Mouse (Mus musculus): Measurements from ENCODE around the gene Acads. TPM values are rescaled to one million over a fixed set of nuclear protein-coding genes. Genes with fewer than 3 reads are reported as not detected.
"Not testable (repeated sequence)": the region's sequence is repeated elsewhere in the genome, so short reads cannot be mapped to it uniquely, and the experiment has no call there.

Acads gene
- polyA plus RNA-seq, 1 experiment from 2014 or later: 58.6 TPM

GRCm38 (mm10) chr5:115125211-115125871 is 6.2 kb upstream of the Acads start:
- peak; percentile 86 for DNase-seq (ENCODE audit: low spot score)

- no peak for DNase-seq (ENCODE audit: low spot score)
These were observed 5.5 kb upstream of the Acads start for GRCm38 (mm10) chr5:115124690-115125089.

- DNase-seq (ENCODE audit: low spot score): no peak
These were observed 1.8 kb upstream of the Acads start for GRCm38 (mm10) chr5:115120978-115121377.

- no peak for DNase-seq (ENCODE audit: low spot score)
These were observed 1.7 kb downstream of the Acads start for GRCm38 (mm10) chr5:115117467-115117866.

GRCm38 (mm10) chr5:115116426-115116825 is 2.7 kb downstream of the Acads start:
- DNase-seq (ENCODE audit: low spot score): no peak

- DNase-seq (ENCODE audit: low spot score): no peak
These were observed 4.6 kb downstream of the Acads start for GRCm38 (mm10) chr5:115114501-115114900.

- no peak for DNase-seq (ENCODE audit: low spot score)
These were observed 5.9 kb downstream of the Acads start for GRCm38 (mm10) chr5:115113244-115113643.

- no peak for DNase-seq (ENCODE audit: low spot score)
These were observed 8.0 kb downstream of the Acads start for GRCm38 (mm10) chr5:115111156-115111555.

- DNase-seq (ENCODE audit: low spot score): not testable (repeated sequence)
These were observed 15.9 kb downstream of the Acads start for GRCm38 (mm10) chr5:115103253-115103652.

- DNase-seq (ENCODE audit: low spot score): no peak
These were observed 16.9 kb downstream of the Acads start for GRCm38 (mm10) chr5:115102231-115102630.

DNA sequence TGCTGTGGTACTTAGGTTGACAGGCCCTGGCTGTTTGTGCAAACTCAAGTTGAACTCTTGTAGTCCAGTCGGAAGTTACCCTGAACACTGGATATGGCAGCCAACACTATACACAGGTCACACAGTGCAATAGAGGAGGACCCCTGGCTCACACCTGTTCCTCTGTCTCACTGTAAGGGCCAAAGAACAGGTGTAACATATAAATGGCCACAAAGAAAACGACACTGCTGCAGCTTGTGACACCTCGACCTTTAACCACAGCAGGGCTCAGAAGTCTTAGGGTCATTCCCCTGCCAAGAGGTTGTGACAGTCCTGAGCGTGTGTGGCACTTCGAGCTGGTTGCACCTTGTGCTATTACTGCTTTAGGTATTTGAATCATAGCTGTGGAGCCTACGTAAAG is 18.7 kb downstream of the Acads start:
- no peak for DNase-seq (ENCODE audit: low spot score)

GRCm38 (mm10) chr5:115099991-115100390 is 19.2 kb downstream of the Acads start:
- no peak for DNase-seq (ENCODE audit: low spot score)

DNA sequence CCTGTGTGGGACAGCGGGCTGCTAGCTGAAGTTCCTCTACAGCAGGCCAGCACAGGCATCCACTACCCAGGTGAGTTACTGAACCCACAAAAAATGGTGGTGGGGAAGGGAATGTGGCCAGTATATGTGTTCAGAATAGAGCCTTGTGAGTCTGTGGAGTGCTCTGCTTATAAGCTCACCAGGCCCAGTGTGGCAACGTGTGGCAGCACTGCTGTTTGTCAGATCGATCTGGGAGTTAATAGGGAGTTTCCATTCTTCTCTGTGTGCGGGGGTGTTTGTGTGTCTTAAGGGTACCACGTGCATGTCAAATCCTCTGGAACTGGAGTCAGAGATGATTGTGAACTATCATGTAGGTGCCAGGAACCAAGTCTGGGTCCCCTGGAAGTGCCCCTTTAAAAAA is 19.6 kb downstream of the Acads start:
- DNase-seq (ENCODE audit: low spot score): no peak

DNA sequence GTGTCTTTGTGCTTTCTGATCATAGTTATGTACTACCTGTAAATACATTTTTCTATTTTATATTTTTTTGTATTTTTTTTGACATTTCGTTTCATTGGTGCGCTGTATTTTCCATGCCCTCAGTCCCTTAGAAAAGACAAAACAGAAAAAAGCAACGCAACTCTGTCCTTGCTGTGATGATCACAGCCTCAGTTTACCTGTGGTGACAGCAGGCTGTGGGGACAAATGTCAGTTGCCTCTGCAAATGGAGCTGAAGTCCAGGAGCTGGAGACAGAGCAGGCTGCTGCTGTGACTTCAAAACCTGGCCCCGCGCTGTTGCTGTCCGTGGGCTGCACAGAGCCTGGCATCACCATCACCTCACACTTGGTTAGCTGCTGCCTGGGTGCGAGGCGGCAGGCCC is 21.0 kb downstream of the Acads start, which contains the start of gene Gm10401:
Gene Gm10401 (minus strand): TSS at position 101 of the 400 bp plus-strand sequence.
- DNase-seq (ENCODE audit: low spot score): no peak

GRCm38 (mm10) chr5:115091776-115092175 is 27.4 kb downstream of the Acads start:
- no peak for DNase-seq (ENCODE audit: low spot score)

- DNase-seq (ENCODE audit: low spot score): no peak
These were observed 28.1 kb downstream of the Acads start for GRCm38 (mm10) chr5:115091015-115091414.

GRCm38 (mm10) chr5:115089592-115090268 is 29.4 kb downstream of the Acads start:
- DNase-seq (ENCODE audit: low spot score): no peak

DNA sequence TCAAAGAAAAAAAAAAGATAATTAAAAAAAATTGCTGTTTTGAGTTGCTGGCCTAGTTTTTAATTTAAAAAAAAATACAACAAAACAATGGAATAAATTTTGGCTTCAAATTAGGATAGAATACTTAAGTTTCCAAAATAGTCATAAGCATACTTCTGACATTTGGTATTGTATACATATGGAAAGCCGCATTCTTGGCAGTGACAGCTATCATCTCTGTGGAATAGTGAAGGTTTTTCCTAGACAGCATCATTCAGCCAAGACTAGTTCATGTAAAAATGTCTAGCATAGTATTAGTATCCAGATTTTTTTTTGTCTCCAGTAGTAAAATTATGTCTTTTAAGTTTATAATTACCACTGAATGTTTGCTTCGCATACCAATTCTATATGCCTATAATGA is 33.5 kb downstream of the Acads start:
- DNase-seq (ENCODE audit: low spot score): no peak

DNA sequence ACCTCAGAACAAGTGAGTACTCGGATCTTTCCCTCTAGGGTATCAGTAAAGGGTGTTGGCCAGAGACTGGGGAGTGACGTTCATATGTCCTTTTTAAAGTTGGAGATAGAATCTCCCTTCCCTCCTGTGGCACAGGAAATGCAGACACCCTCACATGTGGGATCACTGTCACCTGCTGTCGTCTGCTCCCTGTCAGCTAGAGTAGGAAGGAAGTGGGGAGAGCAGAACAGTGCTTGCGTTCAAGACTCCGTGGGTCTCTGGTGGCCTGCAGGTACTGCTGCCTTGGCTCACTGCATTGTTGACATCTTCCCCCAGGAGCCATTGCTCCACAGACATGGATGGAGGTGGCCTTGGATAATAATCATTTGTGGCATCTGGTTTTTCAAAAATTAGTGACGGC is 35.7 kb downstream of the Acads start:
- DNase-seq (ENCODE audit: low spot score): peak; percentile 62

GRCm38 (mm10) chr5:115081636-115082035 is 37.5 kb downstream of the Acads start:
- peak; percentile 73 for DNase-seq (ENCODE audit: low spot score)

DNA sequence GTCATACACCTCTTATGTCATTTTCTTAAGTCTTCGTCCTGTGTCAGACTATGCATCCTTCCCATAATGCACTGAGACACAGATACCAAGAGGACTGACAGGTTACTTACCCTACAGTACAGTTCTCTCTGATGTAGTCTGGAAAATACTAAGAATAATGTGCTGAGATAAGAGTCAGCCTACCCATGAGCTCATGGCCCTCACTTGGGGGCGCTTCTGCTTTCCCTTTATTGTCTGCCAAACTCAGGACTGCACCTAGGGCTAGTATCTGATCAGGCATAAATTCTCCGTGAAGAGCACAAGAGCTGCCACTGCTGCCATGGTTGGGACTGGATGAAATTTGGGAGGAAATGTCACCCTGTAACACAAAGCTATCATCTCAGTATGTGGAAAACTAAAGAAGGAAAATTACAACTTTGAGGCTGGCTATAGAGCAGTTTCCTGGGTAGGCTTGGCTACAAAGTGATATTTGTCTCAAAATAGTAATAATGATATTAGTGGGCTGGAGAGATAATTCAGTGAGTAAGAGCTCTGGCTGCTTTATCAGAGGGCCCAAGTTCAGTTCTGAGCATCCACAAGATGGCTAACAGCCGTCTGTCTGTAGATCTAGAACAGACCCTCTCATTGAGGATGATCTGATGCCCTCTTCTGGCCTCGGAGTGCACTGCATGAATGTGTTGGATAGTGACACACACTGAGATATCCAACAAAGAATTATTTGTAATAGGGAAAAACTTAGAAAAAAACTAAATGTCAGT is 42.8 kb downstream of the Acads start:
- DNase-seq (ENCODE audit: low spot score): peak; percentile 60

DNA sequence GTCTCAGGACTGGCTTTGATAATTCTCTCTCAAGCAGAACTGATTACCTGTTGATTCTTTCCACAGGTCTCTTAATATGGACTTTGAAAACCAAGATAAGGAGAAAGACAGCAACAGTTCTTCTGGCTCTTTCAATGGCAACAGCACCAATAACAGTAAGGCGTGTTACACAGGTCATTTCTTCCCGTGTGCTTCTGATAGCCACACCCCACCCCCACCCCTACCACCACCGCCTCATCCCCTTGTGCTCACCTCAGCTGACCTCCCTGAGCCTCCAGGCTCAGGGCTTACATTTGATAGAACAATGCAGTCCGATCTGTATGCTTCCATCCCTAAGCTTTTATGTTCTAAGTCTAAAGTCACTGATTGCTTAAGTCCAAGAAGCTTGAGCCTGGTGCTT is 44.4 kb downstream of the Acads start:
- DNase-seq (ENCODE audit: low spot score): no peak

Data from thymus, postnatal 0 days (tissue).